Mouse (Mus musculus): ENCODE measurements around the gene Rbm15. TPM values are rescaled to one million over a fixed set of nuclear protein-coding genes. Genes with fewer than 3 reads are reported as not detected.
"Not testable (repeated sequence)": the region's sequence is repeated elsewhere in the genome, so short reads cannot be mapped to it uniquely, and the experiment has no call there.

Gene Rbm15
- polyA plus RNA-seq, 1 experiment from 2014 or later = 8.7 TPM

DNA sequence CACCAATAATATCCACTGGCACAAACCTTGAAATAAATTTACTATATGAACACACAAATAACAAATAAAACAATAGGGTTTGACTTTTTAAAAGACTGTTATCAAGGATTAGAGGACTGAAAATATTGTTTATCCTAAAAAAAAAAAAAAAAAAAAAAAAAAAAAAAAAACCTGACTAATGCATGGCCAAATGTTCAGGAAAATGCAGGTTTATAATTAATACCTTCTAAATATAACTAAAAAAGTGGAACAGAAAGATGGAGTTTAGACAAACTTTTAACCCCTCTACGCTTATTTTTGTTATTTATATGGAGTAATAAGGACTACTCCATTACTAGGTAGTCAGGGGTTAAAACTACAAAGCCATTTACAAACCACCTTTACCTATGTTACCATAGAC is 7.0 kb downstream of the Rbm15 start:
- 93% methylated on average over 1 of the region's 1 CpGs for WGBS

DNA sequence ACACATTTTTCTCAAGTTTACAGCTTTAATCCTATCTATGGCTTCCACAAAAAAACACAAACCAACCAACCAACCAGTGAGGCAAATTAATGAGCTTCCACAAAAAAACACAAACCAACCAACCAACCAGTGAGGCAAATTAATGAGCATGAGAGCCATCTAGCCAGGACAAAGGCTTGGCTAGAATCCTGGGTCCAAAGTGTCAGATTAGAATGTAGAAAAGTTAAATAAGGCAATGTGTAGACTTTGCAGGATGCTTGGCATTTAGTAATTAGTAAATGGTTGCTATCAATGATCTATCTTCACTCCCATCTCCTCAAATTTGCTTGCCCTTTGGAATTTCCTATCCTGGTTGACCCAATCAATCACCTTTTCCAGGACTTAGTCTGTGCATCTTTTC is 11.7 kb downstream of the Rbm15 start:
- peaks cover 59% of the 10 kb centered on the region for H3K36me3 ChIP-seq

More for the DNA sequence above, 7.0 kb downstream of the Rbm15 start:
- Histone ChIP-seq H3K4me2 (no peak overlapping the region), H3K27ac (replicated peaks) (no peak overlapping the region), H3K4me3 (no peak overlapping the region), H3K4me1 (peaks cover 72% of the 10 kb centered on the region), H3K36me3 (peaks cover 64% of the 10 kb centered on the region), H3K9me3 (no peaks in the 10 kb centered on the region), H3K27me3 (replicated peaks) (no peaks in the 10 kb centered on the region), H3K9ac (no peak overlapping the region)
- ATAC-seq (ENCODE audit: extremely low read depth, insufficient number of reproducible peaks, low FRiP score, low TSS enrichment) = no peak

GRCm38 (mm10) chr3:107321141-107321540 is 12.3 kb downstream of the Rbm15 start:
- Histone ChIP-seq H3K4me2 (no peak overlapping the region), H3K9ac (no peak overlapping the region), H3K27me3 (replicated peaks) (no peaks in the 10 kb centered on the region), H3K36me3 (peaks cover 62% of the 10 kb centered on the region), H3K4me1 (peaks cover 47% of the 10 kb centered on the region), H3K9me3 (no peaks in the 10 kb centered on the region), H3K4me3 (no peak overlapping the region), H3K27ac (replicated peaks) (no peak overlapping the region)
- WGBS = 93% methylated on average over 2 of the region's 2 CpGs
- no peak for ATAC-seq (ENCODE audit: extremely low read depth, insufficient number of reproducible peaks, low FRiP score, low TSS enrichment)

More for the DNA sequence above, 11.7 kb downstream of the Rbm15 start:
- H3K27me3 ChIP-seq (replicated peaks) = no peaks in the 10 kb centered on the region
- ATAC-seq (ENCODE audit: extremely low read depth, insufficient number of reproducible peaks, low FRiP score, low TSS enrichment) = no peak
- H3K4me2 ChIP-seq = no peak overlapping the region
- H3K9me3 ChIP-seq = no peaks in the 10 kb centered on the region
- peaks cover 46% of the 10 kb centered on the region for H3K4me1 ChIP-seq
- no peak overlapping the region for H3K4me3 ChIP-seq
- H3K9ac ChIP-seq = no peak overlapping the region
- no peak overlapping the region for H3K27ac ChIP-seq (replicated peaks)

DNA sequence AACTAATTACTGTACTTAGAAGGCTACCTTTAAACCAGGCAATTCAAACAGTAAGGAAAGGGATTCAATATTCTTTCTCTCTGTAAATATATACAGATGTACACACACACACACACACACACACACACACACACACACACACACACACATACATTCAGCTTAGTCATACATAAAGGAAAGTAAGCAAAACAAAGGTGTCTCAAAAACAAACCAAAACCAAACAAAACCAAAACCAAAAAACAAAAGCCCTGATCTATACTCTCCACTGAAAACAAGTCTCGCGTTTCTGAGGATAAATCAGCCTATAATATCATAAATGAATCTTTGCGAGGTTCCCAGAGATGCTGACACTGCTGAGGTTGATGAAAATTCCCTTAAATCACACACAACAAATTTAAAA is 16.1 kb downstream of the Rbm15 start:
- Histone ChIP-seq H3K4me1 (peaks cover 27% of the 10 kb centered on the region), H3K27ac (replicated peaks) (no peak overlapping the region), H3K9me3 (no peaks in the 10 kb centered on the region), H3K4me2 (no peak overlapping the region), H3K4me3 (no peak overlapping the region), H3K9ac (no peak overlapping the region), H3K27me3 (replicated peaks) (no peaks in the 10 kb centered on the region), H3K36me3 (peaks cover 61% of the 10 kb centered on the region)
- WGBS = 93% methylated on average over 3 of the region's 3 CpGs
- no peak for ATAC-seq (ENCODE audit: extremely low read depth, insufficient number of reproducible peaks, low FRiP score, low TSS enrichment)

- not testable (repeated sequence) for H3K4me3 ChIP-seq; H3K27ac ChIP-seq (replicated peaks); H3K9me3 ChIP-seq; ATAC-seq (ENCODE audit: extremely low read depth, insufficient number of reproducible peaks, low FRiP score, low TSS enrichment); H3K9ac ChIP-seq; H3K4me2 ChIP-seq; H3K27me3 ChIP-seq (replicated peaks); H3K4me1 ChIP-seq
- H3K36me3 ChIP-seq = peaks cover 17% of the 10 kb centered on the region
- 65% methylated on average over 4 of the region's 4 CpGs for WGBS
These were observed 36.6 kb downstream of the Rbm15 start for GRCm38 (mm10) chr3:107296917-107297316.

- no peak overlapping the region for H3K27ac ChIP-seq (replicated peaks)
- no peak overlapping the region for H3K4me3 ChIP-seq
- H3K4me2 ChIP-seq = no peak overlapping the region
- H3K36me3 ChIP-seq = peaks cover 7% of the 10 kb centered on the region
- peaks cover 17% of the 10 kb centered on the region for H3K4me1 ChIP-seq
- H3K27me3 ChIP-seq (replicated peaks) = no peaks in the 10 kb centered on the region
- 74% methylated on average over 5 of the region's 5 CpGs for WGBS
- no peak overlapping the region for H3K9ac ChIP-seq
- ATAC-seq (ENCODE audit: extremely low read depth, insufficient number of reproducible peaks, low FRiP score, low TSS enrichment) = no peak
- no peaks in the 10 kb centered on the region for H3K9me3 ChIP-seq
These were observed 37.7 kb downstream of the Rbm15 start for GRCm38 (mm10) chr3:107295672-107296360.

GRCm38 (mm10) chr3:107290764-107291381 is 42.6 kb downstream of the Rbm15 start, which contains the start of gene Slc16a4:
Gene Slc16a4, plus strand, starts transcription at chr3:107291230.
- H3K4me2 ChIP-seq = peak within 1 kb of the TSS; percentile 30
- H3K9me3 ChIP-seq = no peaks in the 10 kb centered on the region
- H3K27ac ChIP-seq (replicated peaks) = peak within 1 kb of the TSS; percentile 73
- peaks cover 13% of the 10 kb centered on the region for H3K4me1 ChIP-seq
- WGBS = 24% methylated on average over 9 of the region's 9 CpGs
- H3K36me3 ChIP-seq = no peaks in the 10 kb centered on the region
- H3K27me3 ChIP-seq (replicated peaks) = no peaks in the 10 kb centered on the region
- peak; percentile 48; the same call in 1 of the 2 replicates for ATAC-seq (ENCODE audit: extremely low read depth, insufficient number of reproducible peaks, low FRiP score, low TSS enrichment)
- H3K4me3 ChIP-seq = no peak within 1 kb of the TSS
- no peak within 1 kb of the TSS for H3K9ac ChIP-seq

GRCm38 (mm10) chr3:107287346-107287745 is 46.1 kb downstream of the Rbm15 start:
- H3K9me3 ChIP-seq = no peaks in the 10 kb centered on the region
- peaks cover 29% of the 10 kb centered on the region for H3K36me3 ChIP-seq
- H3K4me1 ChIP-seq = peaks cover 13% of the 10 kb centered on the region
- no peak overlapping the region for H3K4me3 ChIP-seq
- no peak for ATAC-seq (ENCODE audit: extremely low read depth, insufficient number of reproducible peaks, low FRiP score, low TSS enrichment)
- H3K27ac ChIP-seq (replicated peaks) = no peak overlapping the region
- H3K27me3 ChIP-seq (replicated peaks) = no peaks in the 10 kb centered on the region
- H3K9ac ChIP-seq = no peak overlapping the region
- H3K4me2 ChIP-seq = no peak overlapping the region

DNA sequence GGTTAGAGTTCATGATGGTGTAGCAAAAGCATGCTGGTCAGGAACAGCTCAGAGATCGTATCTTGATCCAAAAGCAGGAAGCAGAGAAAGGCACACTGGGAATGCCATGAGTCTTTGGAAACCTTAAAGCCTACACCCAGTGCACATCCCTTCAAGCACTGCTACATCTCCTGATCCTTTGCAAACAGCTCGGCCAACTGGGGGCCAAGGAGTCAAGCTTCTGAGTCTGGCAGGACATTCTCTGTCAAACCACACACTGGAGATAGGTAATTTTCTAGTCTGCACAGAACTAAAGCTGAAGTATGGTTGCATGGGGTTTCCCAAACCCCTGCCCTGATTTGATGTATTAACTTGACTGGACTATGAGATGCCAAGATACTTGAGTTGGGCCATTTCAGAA is 47.4 kb downstream of the Rbm15 start:
- Histone ChIP-seq H3K27me3 (replicated peaks) (no peaks in the 10 kb centered on the region), H3K9me3 (no peaks in the 10 kb centered on the region), H3K9ac (no peak overlapping the region), H3K4me3 (no peak overlapping the region), H3K27ac (replicated peaks) (no peak overlapping the region), H3K4me2 (no peak overlapping the region), H3K36me3 (peaks cover 35% of the 10 kb centered on the region), H3K4me1 (peaks cover 6% of the 10 kb centered on the region; the same call in 1 of the 2 replicates)
- ATAC-seq (ENCODE audit: extremely low read depth, insufficient number of reproducible peaks, low FRiP score, low TSS enrichment) = no peak
- WGBS = 59% methylated on average over 2 of the region's 2 CpGs

DNA sequence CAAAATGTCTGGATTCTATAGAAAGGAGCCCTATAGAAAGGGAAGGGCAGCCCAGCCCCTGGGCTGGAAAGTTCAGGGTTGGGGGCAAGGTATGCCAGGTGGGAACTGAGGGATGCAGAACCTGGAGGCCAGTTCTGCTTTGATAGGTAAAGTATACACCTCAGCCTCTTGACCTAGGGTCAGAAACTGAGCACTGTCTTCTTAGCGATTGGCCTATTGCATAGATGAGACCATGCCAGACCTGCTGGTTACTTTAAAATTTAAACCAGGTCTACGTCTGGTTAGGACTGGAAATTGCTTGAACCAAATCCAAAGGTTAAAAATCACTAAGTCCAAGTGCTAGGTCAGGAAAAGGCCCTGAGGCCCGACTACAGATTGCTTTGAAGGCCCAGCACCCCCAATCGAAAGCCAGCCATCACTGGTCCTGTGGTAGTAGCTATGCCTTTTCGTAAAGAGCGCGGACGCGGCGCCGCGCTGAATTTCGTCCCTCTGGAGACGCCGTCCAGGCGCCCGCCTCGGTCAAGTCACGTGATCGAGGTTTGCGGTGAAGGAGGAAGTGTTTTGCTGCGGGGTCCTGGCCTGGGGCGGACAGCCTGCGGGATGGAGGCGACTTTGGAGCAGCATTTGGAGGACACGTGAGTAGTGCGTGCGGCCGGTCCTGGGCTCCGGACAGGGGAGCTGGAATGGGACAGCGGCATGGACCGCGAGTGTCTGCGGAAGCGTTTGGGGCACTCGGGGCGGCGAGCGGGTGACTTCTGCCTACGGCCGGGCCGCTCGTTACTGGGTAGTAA is 54.8 kb downstream of the Rbm15 start, which contains the start of gene Lamtor5:
Lamtor5 (plus strand) TSS at position 380 of the 791 bp plus-strand sequence.
- peaks cover 14% of the 10 kb centered on the region for H3K4me1 ChIP-seq
- 2% methylated on average over 43 of the region's 43 CpGs for WGBS
- peak; percentile 76 for ATAC-seq (ENCODE audit: extremely low read depth, insufficient number of reproducible peaks, low FRiP score, low TSS enrichment)

GRCm38 (mm10) chr3:107276626-107277025 is 56.8 kb downstream of the Rbm15 start:
- 77% methylated on average over 3 of the region's 3 CpGs for WGBS

More for the DNA sequence above, 54.8 kb downstream of the Rbm15 start, which contains the start of gene Lamtor5:
- Histone ChIP-seq H3K36me3 (peaks cover 19% of the 10 kb centered on the region), H3K4me2 (peak within 1 kb of the TSS; percentile 69), H3K27ac (replicated peaks) (no peak within 1 kb of the TSS), H3K9me3 (no peaks in the 10 kb centered on the region), H3K9ac (peak within 1 kb of the TSS; percentile 85), H3K27me3 (replicated peaks) (peaks cover 6% of the 10 kb centered on the region), H3K4me3 (peak within 1 kb of the TSS; percentile 81)

More at GRCm38 (mm10) chr3:107276626-107277025, 56.8 kb downstream of the Rbm15 start:
- peaks cover 6% of the 10 kb centered on the region for H3K27me3 ChIP-seq (replicated peaks)
- no peaks in the 10 kb centered on the region for H3K9me3 ChIP-seq
- no peak overlapping the region for H3K4me3 ChIP-seq
- H3K9ac ChIP-seq = no peak overlapping the region
- H3K4me2 ChIP-seq = no peak overlapping the region
- ATAC-seq (ENCODE audit: extremely low read depth, insufficient number of reproducible peaks, low FRiP score, low TSS enrichment) = no peak
- H3K36me3 ChIP-seq = no peaks in the 10 kb centered on the region
- peaks cover 14% of the 10 kb centered on the region for H3K4me1 ChIP-seq
- H3K27ac ChIP-seq (replicated peaks) = no peak overlapping the region
